Mouse (Mus musculus): ENCODE data around the gene Mllt1. TPM values are rescaled to one million over a fixed set of nuclear protein-coding genes. Genes with fewer than 3 reads are reported as not detected.

Gene Mllt1
- total RNA-seq, 4 experiments from 2014 or later: 19.5 to 24.2 (median 21.8) TPM

GRCm38 (mm10) chr17:56883612-56884011, 51.6 kb downstream of the Mllt1 start:
- no peak for DNase-seq (ENCODE audit: low spot score in 2 of 2)

DNA sequence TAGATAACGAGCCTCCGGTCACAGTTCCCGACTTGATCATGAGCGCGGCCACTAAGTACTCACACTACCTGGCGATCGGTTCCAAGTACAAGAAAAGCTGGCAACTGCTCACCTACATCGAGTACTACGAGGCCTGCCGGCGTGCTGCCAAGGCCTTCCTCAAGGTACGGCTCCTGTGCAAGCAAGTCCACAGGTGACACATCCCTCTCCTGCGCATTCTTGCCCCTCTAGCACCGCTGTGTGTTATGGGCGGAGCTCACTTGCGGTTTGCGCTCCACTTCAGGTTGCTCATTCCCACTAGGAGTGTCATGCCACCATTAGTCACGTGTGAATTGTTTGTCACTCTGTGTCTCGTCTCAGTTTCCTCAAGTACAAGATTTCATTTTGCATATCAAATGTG, 57.8 kb downstream of the Mllt1 start:
- no peak for DNase-seq (ENCODE audit: low spot score in 2 of 2)

DNA sequence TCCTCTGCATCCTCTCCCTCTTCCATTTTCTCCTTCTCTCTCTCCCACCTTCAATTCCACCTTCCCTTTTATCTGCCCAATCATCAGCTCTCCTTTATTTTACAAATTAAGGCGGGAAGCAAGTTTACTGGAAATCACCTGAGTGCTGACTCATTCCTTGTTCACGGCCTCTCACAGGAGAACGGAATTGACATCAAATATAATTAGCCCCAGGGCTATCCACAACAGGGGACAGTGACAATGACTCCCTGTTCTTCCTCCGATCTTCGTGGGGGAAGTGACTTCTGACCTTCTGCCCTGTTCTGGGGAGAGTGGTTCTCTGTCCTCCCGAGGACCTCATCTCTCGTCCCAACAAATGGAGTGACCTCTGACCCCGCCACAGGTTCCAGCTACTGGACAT, 58.2 kb downstream of the Mllt1 start:
- no peak for DNase-seq (ENCODE audit: low spot score in 2 of 2)

DNA sequence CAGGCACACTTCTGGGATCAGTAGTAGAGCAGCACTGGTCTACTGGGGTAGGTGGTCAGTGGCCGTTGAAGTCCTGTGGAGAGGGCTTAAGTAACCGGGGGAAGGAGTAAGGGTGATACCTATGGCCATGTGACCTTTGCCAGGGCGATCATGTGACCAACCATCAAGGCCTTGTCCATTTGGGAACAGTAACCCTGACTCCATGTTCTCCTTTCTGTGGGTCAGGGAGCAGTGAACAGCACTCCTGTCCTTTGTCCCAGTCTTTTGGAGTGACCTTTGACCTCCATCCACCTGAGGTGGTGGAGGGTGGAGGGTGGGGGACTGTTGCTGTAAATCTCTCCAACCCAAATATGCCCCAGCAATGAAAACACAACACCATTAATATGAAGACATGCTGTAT, 58.8 kb downstream of the Mllt1 start:
- DNase-seq (ENCODE audit: low spot score in 2 of 2): no peak

- no peak for DNase-seq (ENCODE audit: low spot score in 2 of 2)
Observed at GRCm38 (mm10) chr17:56874936-56875651, 60.1 kb downstream of the Mllt1 start, which contains the start of gene 1700061G19Rik. 1700061G19Rik (plus strand) TSS chr17:56875477.

- DNase-seq (ENCODE audit: low spot score in 2 of 2): no peak
Observed at GRCm38 (mm10) chr17:56874237-56874636, 61.0 kb downstream of the Mllt1 start, which contains the start of gene Acsbg2. Acsbg2 (minus strand) TSS chr17:56874447.

- DNase-seq (ENCODE audit: low spot score in 2 of 2): no peak
Observed at GRCm38 (mm10) chr17:56872512-56872911, 62.7 kb downstream of the Mllt1 start.

DNA sequence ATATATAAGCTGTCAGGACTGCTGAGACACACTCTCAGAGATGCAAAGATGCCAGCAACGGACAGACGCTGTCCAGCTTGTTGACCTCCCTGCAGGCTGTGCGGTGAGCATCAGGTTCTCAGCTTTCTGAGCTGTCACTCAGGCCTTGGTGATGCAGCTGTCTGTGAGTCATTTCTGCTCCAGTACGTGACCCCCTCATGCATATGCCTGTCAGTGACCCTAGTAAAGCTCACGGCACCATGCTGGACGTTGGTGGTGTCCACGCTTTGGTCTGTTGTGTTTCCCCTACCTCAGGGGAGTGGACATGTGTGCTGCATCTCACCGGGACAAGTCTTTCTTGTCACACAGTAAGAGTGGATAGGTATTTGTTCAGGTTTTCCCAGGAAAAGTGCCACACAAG, 63.4 kb downstream of the Mllt1 start:
- no peak for DNase-seq (ENCODE audit: low spot score in 2 of 2)

GRCm38 (mm10) chr17:56870287-56870953, 64.8 kb downstream of the Mllt1 start:
- no peak for DNase-seq (ENCODE audit: low spot score in 2 of 2)

DNA sequence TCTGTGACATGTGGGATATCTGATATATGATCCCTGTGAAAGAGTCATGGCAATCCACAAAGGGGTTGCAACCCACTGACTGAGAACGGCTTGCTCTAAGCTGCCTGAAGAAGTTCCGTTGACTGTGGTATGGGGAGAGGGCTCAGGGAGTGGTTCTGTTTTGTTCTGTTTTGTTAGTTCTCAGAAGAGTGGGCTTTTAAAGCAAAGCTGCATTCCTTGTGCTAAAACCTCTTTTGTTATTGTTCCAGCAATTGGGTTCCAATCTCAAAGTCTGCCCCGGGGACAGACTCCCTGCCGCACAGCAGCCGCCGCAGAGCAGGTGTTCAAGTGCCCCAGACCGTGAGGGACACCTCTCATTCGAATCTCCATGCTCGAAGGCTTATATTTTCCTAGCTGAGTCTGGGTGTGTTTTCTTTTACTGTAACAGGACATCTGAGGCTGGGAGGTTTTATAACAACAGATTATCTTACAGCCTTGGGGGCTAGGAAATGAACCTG, 65.7 kb downstream of the Mllt1 start:
- no peak for DNase-seq (ENCODE audit: low spot score in 2 of 2)

DNA sequence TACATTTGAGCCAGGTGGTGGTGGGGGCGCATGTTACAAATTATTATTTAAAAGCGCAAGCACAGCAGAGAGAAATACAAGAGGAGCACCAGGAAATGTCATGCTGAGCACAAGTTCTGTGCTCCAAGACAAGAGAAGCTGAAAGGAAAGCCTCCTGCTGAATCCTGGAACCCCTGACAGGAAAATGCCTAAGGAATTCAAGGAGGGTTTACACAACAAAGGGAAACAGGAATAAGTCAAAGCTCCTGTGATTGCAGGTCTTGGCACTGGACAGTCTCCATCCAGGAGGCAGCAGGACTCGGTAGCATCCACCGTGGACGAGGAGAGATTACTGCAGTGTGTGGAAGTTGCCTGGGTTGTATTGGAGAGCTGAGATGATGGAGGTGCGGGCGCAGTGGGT, 69.1 kb downstream of the Mllt1 start:
- DNase-seq (ENCODE audit: low spot score in 2 of 2): no peak

DNA sequence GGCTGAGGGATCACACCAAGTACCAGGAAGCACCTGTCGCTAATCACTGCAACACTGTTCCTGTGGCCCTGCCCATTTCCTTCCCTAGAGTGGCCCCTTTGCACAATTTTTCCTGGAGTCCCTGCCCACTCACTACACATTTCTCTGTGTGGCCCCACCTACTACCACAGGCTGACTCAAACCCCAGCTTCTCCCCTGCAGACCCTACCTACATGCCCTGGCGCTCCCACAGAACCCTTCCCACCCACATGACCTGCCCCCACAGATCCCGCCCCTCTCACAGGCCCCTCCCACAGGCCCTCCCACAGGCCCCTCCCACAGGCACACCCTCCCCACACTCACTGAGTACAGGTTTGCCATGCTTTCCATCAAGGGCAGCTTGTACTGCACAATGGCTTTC, 74.0 kb downstream of the Mllt1 start:
- no peak for DNase-seq (ENCODE audit: low spot score in 2 of 2)

DNA sequence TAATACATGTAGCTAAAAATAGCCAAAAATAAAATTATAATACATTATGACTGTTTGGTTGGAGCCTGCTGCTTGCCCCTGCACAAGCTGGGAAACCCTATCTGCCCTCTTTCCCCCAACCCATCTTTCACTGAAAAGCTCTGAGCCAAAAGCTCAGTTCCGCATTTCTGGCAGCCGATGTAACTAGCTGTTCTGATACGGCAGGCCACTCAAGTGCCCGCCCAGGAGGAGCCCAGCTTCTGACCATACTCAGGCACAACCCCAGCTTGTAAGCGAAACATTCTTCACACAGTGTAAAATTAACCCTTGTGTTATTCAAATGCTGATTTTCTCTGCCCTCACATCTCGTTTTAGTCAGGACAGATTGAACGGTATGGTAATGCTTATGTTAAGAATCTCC, 76.3 kb downstream of the Mllt1 start:
- no peak for DNase-seq (ENCODE audit: low spot score in 2 of 2)

DNA sequence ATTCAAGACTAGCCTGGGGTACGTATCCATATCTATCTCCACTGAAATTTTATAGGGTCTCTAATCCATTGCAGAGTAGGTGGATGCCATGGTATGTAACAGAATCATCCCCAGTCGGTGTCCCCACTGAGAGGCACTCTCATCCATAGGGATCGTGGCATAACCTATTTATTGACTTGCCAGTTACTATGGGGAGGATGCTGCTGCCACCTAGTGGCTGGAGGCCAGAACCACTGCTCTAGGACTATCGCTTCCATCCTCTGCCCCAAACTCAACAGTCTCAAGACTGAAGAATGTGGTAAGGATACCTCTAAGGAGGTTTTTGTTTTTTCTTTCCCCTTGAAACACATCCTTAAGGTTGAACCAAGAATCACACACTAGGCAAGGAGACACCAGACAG, 77.0 kb downstream of the Mllt1 start:
- peak; percentile 24 to 46 for DNase-seq (ENCODE audit: low spot score in 2 of 2)

DNA sequence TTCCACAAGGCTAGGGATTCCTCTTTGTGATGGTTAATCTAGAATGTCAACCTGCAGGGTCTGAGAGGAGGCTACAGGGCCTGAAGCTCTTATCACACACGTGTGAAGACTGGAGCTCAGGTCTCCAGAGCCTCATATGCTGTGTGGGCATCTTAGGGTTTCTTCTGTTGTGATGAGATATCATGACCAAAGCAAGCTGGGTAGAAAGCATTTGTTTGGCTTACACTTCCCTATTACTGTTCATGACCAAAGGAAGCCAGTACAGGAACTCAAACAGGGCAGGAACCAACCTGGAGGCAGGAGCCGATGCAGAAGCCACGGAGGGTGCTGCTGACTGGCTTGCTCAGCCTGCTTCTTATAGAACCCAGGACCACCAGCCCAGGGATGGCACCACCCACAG, 79.8 kb downstream of the Mllt1 start:
- DNase-seq (ENCODE audit: low spot score in 2 of 2): no peak

- DNase-seq (ENCODE audit: low spot score in 2 of 2): no peak
Observed at GRCm38 (mm10) chr17:56851167-56851566, 84.0 kb downstream of the Mllt1 start.

DNA sequence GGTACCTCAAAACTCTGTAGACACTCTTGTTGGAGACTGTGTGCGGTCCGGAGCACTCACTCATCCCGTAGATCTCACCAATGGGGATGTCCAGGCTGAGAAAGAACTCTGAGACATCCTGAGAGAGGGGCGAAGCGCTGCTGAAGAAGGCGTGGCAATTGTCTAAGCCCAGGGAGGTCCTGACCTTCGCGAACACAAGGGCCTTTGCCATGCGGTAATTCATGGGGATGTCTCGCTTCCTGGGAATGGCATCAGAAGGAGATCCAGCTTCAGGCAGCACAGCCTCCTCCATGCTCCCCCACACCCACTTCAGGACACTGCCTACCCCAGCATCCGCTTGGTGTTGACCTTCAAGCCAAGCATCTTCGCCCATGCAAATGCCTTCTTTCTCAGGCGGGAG, 85.5 kb downstream of the Mllt1 start:
- DNase-seq (ENCODE audit: low spot score in 2 of 2): no peak

- no peak for DNase-seq (ENCODE audit: low spot score in 2 of 2)
Observed at GRCm38 (mm10) chr17:56848785-56849184, 86.4 kb downstream of the Mllt1 start.

GRCm38 (mm10) chr17:56843678-56844077, 91.5 kb downstream of the Mllt1 start:
- DNase-seq (ENCODE audit: low spot score in 2 of 2): no peak

All from gastrocnemius, adult 8-10 months (tissue).